ENCODE assay signal across 1 mouse cellular context in the genomic region with DNA sequence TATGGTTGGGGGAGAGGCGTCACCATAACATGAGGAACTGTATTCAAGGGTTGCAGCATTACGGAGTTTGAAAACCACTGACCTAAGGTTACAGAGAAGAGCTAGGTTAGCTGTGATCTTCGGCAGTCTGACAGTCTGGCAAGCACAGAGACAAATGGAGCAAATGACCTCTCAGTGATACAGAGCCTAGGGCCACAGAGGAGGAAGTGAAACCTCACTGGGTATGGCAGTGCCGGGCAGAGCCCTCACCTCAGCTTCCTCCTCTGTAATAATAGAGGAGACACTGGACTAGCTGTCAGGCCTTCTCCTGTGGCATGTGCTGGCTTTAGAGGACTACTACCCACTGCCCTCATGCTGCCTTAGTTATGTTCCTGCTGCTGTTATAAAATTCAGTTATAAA.
TF ChIP-seq lines count a peak whose summit lies in the region.

No protein-coding gene starts in this region.

TF ChIP-seq in CH12.LX, 34 proteins besides CTCF, POLR2A, EP300 and RAD21 (continued from another document):
- TF ChIP-seq KAT2A (IDR thresholded peaks at IDR 0.05; ENCODE audit: insufficient replicate concordance, low read length), result no peak
- TF ChIP-seq USF1 (IDR thresholded peaks at IDR 0.05; ENCODE audit: low read depth, low read length), result no peak
- no peak; the same call in 1 of the 2 replicates for TF ChIP-seq HCFC1 (IDR thresholded peaks at IDR 0.05; ENCODE audit: low read depth, low read length)
- 0 out of 2 replicates have a peak, but pooled peaks have one; percentile 26 for TF ChIP-seq NRF1 (IDR thresholded peaks at IDR 0.05; ENCODE audit: low read depth, low read length)
- no peak for TF ChIP-seq USF2 (conservative IDR thresholded peaks at IDR 0.05; ENCODE audit: low read depth, low read length)
- TF ChIP-seq SIN3A (IDR thresholded peaks at IDR 0.05; ENCODE audit: low read length), result 0 out of 2 replicates have a peak, but pooled peaks have one; percentile 42
- TF ChIP-seq NELFE (IDR thresholded peaks at IDR 0.05; ENCODE audit: low read depth, low read length), result peak; percentile 41; the same call in 1 of the 2 replicates
- TF ChIP-seq MEF2A (IDR thresholded peaks at IDR 0.05; ENCODE audit: borderline replicate concordance, low read depth, low read length), result peak; percentile 91
- TF ChIP-seq JUND (conservative IDR thresholded peaks at IDR 0.05; ENCODE audit: low read depth, low read length), result peak; percentile 74
- no peak for TF ChIP-seq E2F4 (IDR thresholded peaks at IDR 0.05; ENCODE audit: insufficient replicate concordance, low read depth, low read length)
- no peak for TF ChIP-seq ZNF384 (IDR thresholded peaks at IDR 0.05; ENCODE audit: low read depth, low read length)
- no peak for TF ChIP-seq CHD1 (IDR thresholded peaks at IDR 0.05; ENCODE audit: low read depth, low read length)
- TF ChIP-seq UBTF (IDR thresholded peaks at IDR 0.05; ENCODE audit: low read depth, low read length), result no peak; the same call in 1 of the 2 replicates
- TF ChIP-seq SMC3 (IDR thresholded peaks at IDR 0.05; ENCODE audit: low read depth, low read length), result peak; percentile 25; the same call in 1 of the 2 replicates
- 0 out of 2 replicates have a peak, but pooled peaks have one; percentile 44 for TF ChIP-seq MAZ (IDR thresholded peaks at IDR 0.05; ENCODE audit: low read depth, low read length)
- no peak for TF ChIP-seq ZKSCAN1 (IDR thresholded peaks at IDR 0.05; ENCODE audit: borderline replicate concordance, low read depth, low read length)
